Mouse (Mus musculus) MEL (cell line): ENCODE measurements around the gene Abcb10. TPM values are rescaled to one million over a fixed set of nuclear protein-coding genes. Genes with fewer than 3 reads are reported as not detected.

Experiments used
- DNase-seq: peaks from one replicate; pipeline ENCODE4 v3.0.0; 2011; ENCODE audit warnings: low read depth, low spot score
- H3K27ac ChIP-seq: 2 replicates; pipeline ENCODE4 v1.5.1; 2012; ENCODE audit warnings: low read depth, mild to moderate bottlenecking, control low read depth, low read length, moderate library complexity; ENCODE audit not compliant: control insufficient read depth
- H3K27me3 ChIP-seq, 2 experiments: fragments of 150-350 bp in 1 of 2; sonication (generic) in 1 of 2; 2 replicates each; pipeline ENCODE4 v1.6.1; 2012; ENCODE audit warnings: low read length in 2 of 2, mild to moderate bottlenecking in 2 of 2, improper control_type of control experiment in 1 of 2, moderate library complexity in 1 of 2; ENCODE audit not compliant: insufficient read depth in 2 of 2, control insufficient read depth in 1 of 2
- H3K36me3 ChIP-seq, 2 experiments: 2 replicates each; pipeline ENCODE4 v1.6.1; 2012 to 2014; ENCODE audit warnings: low read length in 2 of 2, improper control_type of control experiment in 1 of 2, inconsistent platforms in 1 of 2, mild to moderate bottlenecking in 1 of 2; ENCODE audit not compliant: insufficient read depth in 2 of 2, control insufficient read depth in 1 of 2
- H3K4me1 ChIP-seq, 2 experiments: fragments of 150-350 bp in 1 of 2; sonication (generic) in 1 of 2; 2 replicates each; pipeline ENCODE4 v1.6.1; 2012; ENCODE audit warnings: low read length in 2 of 2, improper control_type of control experiment in 1 of 2, mild to moderate bottlenecking in 1 of 2; ENCODE audit not compliant: insufficient read depth in 2 of 2, control insufficient read depth in 1 of 2
- H3K4me3 ChIP-seq, 2 experiments: fragments of 150-350 bp in 1 of 2; sonication (generic) in 1 of 2; 2 replicates each; pipeline ENCODE4 v1.5.1; 2012; ENCODE audit warnings: low read depth in 2 of 2, low read length in 2 of 2, mild to moderate bottlenecking in 2 of 2, moderate library complexity in 2 of 2, control low read depth in 1 of 2, improper control_type of control experiment in 1 of 2; ENCODE audit not compliant: control insufficient read depth in 1 of 2, insufficient read depth in 1 of 2
- H3K79me2 ChIP-seq: 2 replicates; pipeline ENCODE4 v1.6.1; 2012; ENCODE audit warnings: mild to moderate bottlenecking, low read length, moderate library complexity; ENCODE audit not compliant: control insufficient read depth, poor library complexity, insufficient read depth
- H3K9ac ChIP-seq: 2 replicates; pipeline ENCODE4 v1.6.1; 2012; ENCODE audit warnings: low read depth, mild to moderate bottlenecking, control low read depth, low read length, moderate library complexity; ENCODE audit not compliant: control insufficient read depth, poor library complexity, severe bottlenecking
- H3K9me3 ChIP-seq: fragments of 150-350 bp; sonication (generic); replicated peaks from 2 replicates; pipeline ENCODE4 v1.6.1; 2012; ENCODE audit warnings: mild to moderate bottlenecking, low read length, improper control_type of control experiment, moderate library complexity; ENCODE audit not compliant: insufficient read depth
- BHLHE40 ChIP-seq: IDR thresholded peaks from 2 replicates; pipeline ENCODE4 v1.6.1; 2012; ENCODE audit warnings: low read depth, mild to moderate bottlenecking, inconsistent platforms, low read length, improper control_type of control experiment, borderline replicate concordance
- CHD1 ChIP-seq: IDR thresholded peaks from 2 replicates; pipeline ENCODE4 v1.6.1; 2012; ENCODE audit warnings: low read depth, mild to moderate bottlenecking, inconsistent platforms, low read length, improper control_type of control experiment
- CTCF ChIP-seq, 3 experiments: IDR thresholded peaks in 2 of 3; conservative IDR thresholded peaks in 1 of 3; 2 replicates each; pipeline ENCODE4 v1.5.1; 2011 to 2012; ENCODE audit warnings: low read length in 3 of 3, low read depth in 2 of 3, mild to moderate bottlenecking in 2 of 3, improper control_type of control experiment in 1 of 3, inconsistent platforms in 1 of 3, mixed read lengths in 1 of 3, moderate library complexity in 1 of 3; ENCODE audit not compliant: control insufficient read depth in 1 of 3, insufficient read depth in 1 of 3, poor library complexity in 1 of 3, severe bottlenecking in 1 of 3
- E2F4 ChIP-seq: IDR thresholded peaks from 2 replicates; pipeline ENCODE4 v1.6.1; 2011; ENCODE audit warnings: low read depth, low read length, improper control_type of control experiment, borderline replicate concordance
- ELF1 ChIP-seq: IDR thresholded peaks from 2 replicates; pipeline ENCODE4 v1.6.1; 2014; ENCODE audit warnings: low read depth, mild to moderate bottlenecking, inconsistent platforms, low read length, improper control_type of control experiment, moderate library complexity
- EP300 ChIP-seq, 2 experiments: IDR thresholded peaks; 2 replicates each; pipeline ENCODE4 v1.6.1; 2011; ENCODE audit warnings: improper control_type of control experiment in 2 of 2, low read length in 2 of 2, low read depth in 1 of 2, mild to moderate bottlenecking in 1 of 2
- ETS1 ChIP-seq: IDR thresholded peaks from 2 replicates; pipeline ENCODE4 v1.6.1; 2012; ENCODE audit warnings: low read depth, mild to moderate bottlenecking, inconsistent platforms, low read length, improper control_type of control experiment, moderate library complexity
- GATA1 ChIP-seq: IDR thresholded peaks from 2 replicates; pipeline ENCODE4 v1.6.1; 2011; ENCODE audit warnings: low read depth, low read length, improper control_type of control experiment
- HCFC1 ChIP-seq: IDR thresholded peaks from 2 replicates; pipeline ENCODE4 v1.6.1; 2012; ENCODE audit warnings: low read depth, mild to moderate bottlenecking, inconsistent platforms, low read length, improper control_type of control experiment, moderate library complexity
- KAT2A ChIP-seq: conservative IDR thresholded peaks from 2 replicates; pipeline ENCODE4 v1.6.1; 2012; ENCODE audit warnings: low read depth, low read length, improper control_type of control experiment, inconsistent platforms
- MAX ChIP-seq: IDR thresholded peaks from 2 replicates; pipeline ENCODE4 v1.6.1; 2011; ENCODE audit warnings: low read length, improper control_type of control experiment
- MAZ ChIP-seq: IDR thresholded peaks from 2 replicates; pipeline ENCODE4 v1.6.1; 2012; ENCODE audit warnings: low read depth, mild to moderate bottlenecking, inconsistent platforms, low read length, improper control_type of control experiment
- MEF2A ChIP-seq: IDR thresholded peaks from 2 replicates; pipeline ENCODE4 v1.6.1; 2014; ENCODE audit warnings: low read depth, mild to moderate bottlenecking, inconsistent platforms, low read length, improper control_type of control experiment; ENCODE audit not compliant: poor library complexity, insufficient replicate concordance, severe bottlenecking; ENCODE audit errors: extremely low read depth
- MXI1 ChIP-seq: IDR thresholded peaks from 2 replicates; pipeline ENCODE4 v1.6.1; 2011; ENCODE audit warnings: mild to moderate bottlenecking, low read depth, low read length, improper control_type of control experiment
- MYB ChIP-seq: IDR thresholded peaks from 2 replicates; pipeline ENCODE4 v1.6.1; 2011; ENCODE audit warnings: mild to moderate bottlenecking, low read depth, low read length, improper control_type of control experiment
- NELFE ChIP-seq: IDR thresholded peaks from 2 replicates; pipeline ENCODE4 v1.6.1; 2011; ENCODE audit warnings: low read depth, low read length, improper control_type of control experiment
- NRF1 ChIP-seq: IDR thresholded peaks from 2 replicates; pipeline ENCODE4 v1.6.1; 2014; ENCODE audit warnings: low read depth, mild to moderate bottlenecking, inconsistent platforms, low read length, improper control_type of control experiment, moderate library complexity; ENCODE audit not compliant: poor library complexity, insufficient read depth, severe bottlenecking
- POLR2A ChIP-seq, 2 experiments: IDR thresholded peaks; 2 replicates each; pipeline ENCODE4 v1.6.1; 2011 to 2012; ENCODE audit warnings: low read length in 2 of 2, mild to moderate bottlenecking in 2 of 2, control low read depth in 1 of 2, improper control_type of control experiment in 1 of 2, low read depth in 1 of 2, moderate library complexity in 1 of 2; ENCODE audit not compliant: control insufficient read depth in 1 of 2, insufficient read depth in 1 of 2, poor library complexity in 1 of 2
- POLR2AphosphoS2 ChIP-seq: IDR thresholded peaks from 2 replicates; pipeline ENCODE4 v1.6.1; 2011; ENCODE audit warnings: low read length, improper control_type of control experiment
- POLR2AphosphoS5 ChIP-seq: IDR thresholded peaks from 2 replicates; pipeline ENCODE4 v1.6.1; 2012; ENCODE audit warnings: low read depth, borderline replicate concordance, mild to moderate bottlenecking, inconsistent platforms, low read length, moderate library complexity, mixed read lengths
- RCOR1 ChIP-seq: IDR thresholded peaks from 2 replicates; pipeline ENCODE4 v1.6.1; 2012; ENCODE audit warnings: low read depth, mild to moderate bottlenecking, inconsistent platforms, low read length, improper control_type of control experiment
- SMC3 ChIP-seq: IDR thresholded peaks from 2 replicates; pipeline ENCODE4 v1.6.1; 2011; ENCODE audit warnings: low read depth, low read length, improper control_type of control experiment
- TAL1 ChIP-seq: IDR thresholded peaks from 2 replicates; pipeline ENCODE4 v1.6.1; 2012; ENCODE audit warnings: mild to moderate bottlenecking, inconsistent platforms, low read length, moderate library complexity, mixed read lengths
- USF2 ChIP-seq, 2 experiments: IDR thresholded peaks; 2 replicates each; pipeline ENCODE4 v1.6.1; 2011 to 2012; ENCODE audit warnings: improper control_type of control experiment in 2 of 2, low read length in 2 of 2, borderline replicate concordance in 1 of 2, inconsistent platforms in 1 of 2, low read depth in 1 of 2, mild to moderate bottlenecking in 1 of 2; ENCODE audit not compliant: insufficient read depth in 1 of 2
- ZC3H11A ChIP-seq: IDR thresholded peaks from 2 replicates; pipeline ENCODE4 v1.6.1; 2012; ENCODE audit warnings: low read depth, mild to moderate bottlenecking, inconsistent platforms, low read length, improper control_type of control experiment
- ZKSCAN1 ChIP-seq: IDR thresholded peaks from 2 replicates; pipeline ENCODE4 v1.6.1; 2012; ENCODE audit warnings: low read depth, mild to moderate bottlenecking, inconsistent platforms, low read length, improper control_type of control experiment, moderate library complexity
- polyA plus RNA-seq, 2 experiments: library from polyadenylated mRNA; stranded (reverse) in 1 of 2; unstranded in 1 of 2; fragments of >175 nt in 1 of 2; fragments of >200 nt in 1 of 2; gene quantifications; 2 replicates each; pipeline versions ENCODE4 v1.2.1 to v1.2.4; 2012; ENCODE audit warnings: low replicate concordance in 2 of 2, low read depth in 1 of 2; ENCODE audit not compliant: insufficient read length in 2 of 2, insufficient read depth in 1 of 2, missing spikeins in 1 of 2
- total RNA-seq: library from RNA; depleted of rRNA; stranded (reverse); fragments of 300-350 nt; gene quantifications from 2 replicates; pipeline ENCODE4 v1.2.3, GENCODE M21; 2012; rRNA removed

Abcb10 gene
- total RNA-seq (26.1 and 37.8 TPM in 2 replicates), polyA plus RNA-seq (10 to 100 TPM; 32.6 to 33.7 TPM)

DNA sequence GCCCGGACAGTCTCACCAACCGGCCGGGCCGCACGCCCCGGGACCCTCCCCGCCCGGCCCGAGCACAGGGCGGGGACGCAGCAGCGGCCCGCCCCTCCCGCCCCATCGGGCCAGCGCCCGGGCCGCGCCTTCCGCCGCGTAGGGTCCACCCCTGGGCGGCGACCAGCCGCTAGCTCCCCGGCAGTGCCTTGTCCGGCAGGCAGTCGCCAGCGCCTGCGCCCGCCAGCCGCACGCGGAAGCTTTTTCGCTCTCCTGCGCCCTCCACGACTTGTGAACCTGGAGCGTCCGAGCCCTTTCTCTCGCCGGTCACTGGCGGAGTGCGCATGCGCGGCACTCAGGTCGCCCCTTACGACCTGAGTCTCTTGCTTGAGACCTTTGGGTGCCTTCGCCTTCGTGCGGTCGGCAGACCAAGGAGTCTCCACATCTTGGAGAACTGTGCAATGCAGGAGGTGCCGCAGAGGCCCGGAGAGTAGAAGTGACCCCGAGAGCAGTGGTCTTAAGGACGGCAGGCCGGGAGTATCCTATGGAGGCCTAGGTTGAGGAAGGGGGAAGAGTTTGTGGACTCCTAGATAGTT, at the start of gene Abcb10:
Gene Abcb10 (minus strand): TSS at position 297 of the 575 bp plus-strand sequence.
- peaks cover 2 to 32% of the 10 kb centered on the region in 2 experiments; a peak in 2 of 4 replicates for H3K36me3 ChIP-seq
- peak within 1 kb of the TSS; percentile 76 for H3K27ac ChIP-seq
- peaks cover 20% of the 10 kb centered on the region for H3K79me2 ChIP-seq
- no peaks in the 10 kb centered on the region for H3K9me3 ChIP-seq
- H3K4me3 ChIP-seq: peak within 1 kb of the TSS; percentile 69 to 79
- H3K9ac ChIP-seq: peak within 1 kb of the TSS; percentile 82
- DNase-seq: peak; percentile 90
- peaks cover 20 to 42% of the 10 kb centered on the region in 2 experiments for H3K4me1 ChIP-seq
- TF ChIP-seq ETS1: peak; percentile 30; the same call in 1 of the 2 replicates
- no peak for TF ChIP-seq CTCF (IDR thresholded peaks at IDR 0.05 in 2 of 3, conservative IDR thresholded peaks at IDR 0.05 in 1 of 3; ENCODE audit: control insufficient read depth in 1 of 3, insufficient read depth in 1 of 3, low read depth in 2 of 3, low read length in 3 of 3, poor library complexity in 1 of 3, severe bottlenecking in 1 of 3)
- no peak for TF ChIP-seq MYB
- peak; percentile 45 for TF ChIP-seq ELF1
- TF ChIP-seq HCFC1: peak; percentile 63
- peak in 1 of 2 experiments; percentile 81 for TF ChIP-seq POLR2A (IDR thresholded peaks at IDR 0.05; ENCODE audit: control insufficient read depth in 1 of 2, insufficient read depth in 1 of 2, low read depth in 1 of 2, low read length in 2 of 2, poor library complexity in 1 of 2)
- TF ChIP-seq NRF1: peak; percentile 91
- TF ChIP-seq POLR2AphosphoS2: peak; percentile 61; the same call in 1 of the 2 replicates
- TF ChIP-seq GATA1: no peak
- TF ChIP-seq MEF2A: no peak
- peak; percentile 77 for TF ChIP-seq NELFE
- H3K27me3 ChIP-seq: no peaks in the 10 kb centered on the region

DNA sequence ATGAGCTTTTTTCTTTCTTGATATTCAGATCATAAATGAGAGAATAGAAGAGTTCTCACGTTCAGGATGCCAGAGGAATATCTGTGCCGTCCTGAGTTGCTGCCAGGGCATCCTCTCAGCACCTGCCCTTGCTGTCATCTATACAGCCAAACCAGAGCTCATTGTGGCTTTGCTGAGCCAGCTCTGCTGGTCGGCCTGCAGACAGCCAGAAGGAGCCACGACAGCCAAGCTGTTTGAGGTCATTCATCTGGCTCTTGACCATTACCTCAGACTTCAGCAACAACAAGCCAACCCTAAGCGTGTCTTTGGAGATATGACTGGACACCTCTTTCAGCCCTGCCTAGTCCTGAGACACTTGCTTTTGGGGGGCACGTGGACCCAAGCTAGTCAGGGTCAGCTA, 44.9 kb upstream of the Abcb10 start:
- peaks cover 25 to 52% of the 10 kb centered on the region in 2 experiments for H3K36me3 ChIP-seq
- H3K9me3 ChIP-seq: no peaks in the 10 kb centered on the region
- H3K4me1 ChIP-seq: peaks cover 0 to 5% of the 10 kb centered on the region in 2 experiments; a peak in 3 of 4 replicates
- no peak overlapping the region for H3K9ac ChIP-seq
- no peak overlapping the region for H3K4me3 ChIP-seq
- no peak overlapping the region for H3K27ac ChIP-seq
- no peak for TF ChIP-seq POLR2AphosphoS2
- TF ChIP-seq E2F4: no peak
- no peak for TF ChIP-seq MXI1
- no peak for TF ChIP-seq EP300 (IDR thresholded peaks at IDR 0.05; ENCODE audit: low read depth in 1 of 2, low read length in 2 of 2)
- TF ChIP-seq BHLHE40: no peak
- no peak for TF ChIP-seq CHD1
- no peak for TF ChIP-seq USF2 (IDR thresholded peaks at IDR 0.05; ENCODE audit: borderline replicate concordance in 1 of 2, insufficient read depth in 1 of 2, low read depth in 1 of 2, low read length in 2 of 2)
- TF ChIP-seq ZC3H11A: no peak
- TF ChIP-seq MAZ: no peak
- TF ChIP-seq MAX: no peak
- no peak for TF ChIP-seq POLR2AphosphoS5
- no peak for TF ChIP-seq TAL1
- TF ChIP-seq ZKSCAN1: no peak
- TF ChIP-seq KAT2A: no peak
- no peak for TF ChIP-seq SMC3
- TF ChIP-seq RCOR1: no peak
- DNase-seq: no peak
- no peaks in the 10 kb centered on the region for H3K27me3 ChIP-seq
- H3K79me2 ChIP-seq: peaks cover 41% of the 10 kb centered on the region
